Comparison of ENCODE assay signal across 8 mouse cellular contexts in genomic region chr1:184731091-184731640, GRCm38 (mm10). TPM values are rescaled to one million over a fixed set of nuclear protein-coding genes. Genes with fewer than 3 reads are reported as not detected.
DNase-seq lines count a peak whose midpoint lies in the region; ATAC-seq and TF ChIP-seq lines count a peak whose summit lies in the region.

No protein-coding gene starts in this region.

- 12% methylated on average over 18 of the region's 18 CpGs for WGBS in limb, embryonic 15.5 days
- 11% methylated on average over 18 of the region's 18 CpGs for WGBS in stomach, embryonic 16.5 days

- peak overlapping the region; percentile 85 for H3K4me2 ChIP-seq in limb, embryonic 15.5 days
- H3K4me2 ChIP-seq in stomach, embryonic 16.5 days (ENCODE audit: low read depth, low read length): peak overlapping the region; percentile 84

- H3K27me3 ChIP-seq in testis, adult 2 months (ENCODE audit: control insufficient read depth, insufficient read depth, low read length): peaks cover 16% of the 10 kb centered on the region
- H3K27me3 ChIP-seq in limb, embryonic 15.5 days: peaks cover 87% of the 10 kb centered on the region
- peaks cover 74% of the 10 kb centered on the region for H3K27me3 ChIP-seq in stomach, embryonic 16.5 days (ENCODE audit: control insufficient read depth, insufficient read depth, low read length)

- no peaks in the 10 kb centered on the region for H3K9me3 ChIP-seq in limb, embryonic 15.5 days
- no peaks in the 10 kb centered on the region for H3K9me3 ChIP-seq in stomach, embryonic 16.5 days (replicated peaks; ENCODE audit: control insufficient read depth, low read length)

- intact Hi-C loops in gastrocnemius, adult 2 months (cut with DNase I): loop anchor here (5.0 kb wide), 1 partner anchor 54 kb away; no protein-coding TSS in a partner anchor

- no peaks in the 10 kb centered on the region for H3K36me3 ChIP-seq in testis, adult 2 months (ENCODE audit: control insufficient read depth, insufficient read depth, low read length)
- no peaks in the 10 kb centered on the region for H3K36me3 ChIP-seq in limb, embryonic 15.5 days
- H3K36me3 ChIP-seq in stomach, embryonic 16.5 days (ENCODE audit: control insufficient read depth, insufficient read depth, low read length): no peaks in the 10 kb centered on the region

- peak overlapping the region; percentile 100 for H3K27ac ChIP-seq in gastrocnemius, adult 2 months
- H3K27ac ChIP-seq in testis, adult 2 months (ENCODE audit: control insufficient read depth, insufficient read depth, low read depth, low read length): no peak overlapping the region
- H3K27ac ChIP-seq in limb, embryonic 15.5 days: peak overlapping the region; percentile 89
- H3K27ac ChIP-seq in stomach, embryonic 16.5 days (ENCODE audit: low read length): peak overlapping the region; percentile 87

- TF ChIP-seq POLR2A in testis, adult 2 months (IDR thresholded peaks at IDR 0.05; ENCODE audit: control insufficient read depth, low read depth, low read length): no peak

- peaks cover 23% of the 10 kb centered on the region for H3K4me1 ChIP-seq in testis, adult 2 months (ENCODE audit: control insufficient read depth, insufficient read depth, low read length)
- peaks cover 45% of the 10 kb centered on the region for H3K4me1 ChIP-seq in limb, embryonic 15.5 days
- 0 out of 2 replicates have a peak, but pooled peaks cover 16% of the 10 kb centered on the region for H3K4me1 ChIP-seq in stomach, embryonic 16.5 days (ENCODE audit: control insufficient read depth, insufficient read depth, low read length)

- peak overlapping the region; percentile 55 for H3K9ac ChIP-seq in limb, embryonic 15.5 days
- H3K9ac ChIP-seq in stomach, embryonic 16.5 days (ENCODE audit: low read length): peak overlapping the region; percentile 78

- TF ChIP-seq CTCF in gastrocnemius, adult 2 months (IDR thresholded peaks at IDR 0.05): no peak
- no peak for TF ChIP-seq CTCF in testis, adult 2 months (IDR thresholded peaks at IDR 0.05; ENCODE audit: control insufficient read depth, insufficient read depth, insufficient replicate concordance, low read depth, low read length)

- ATAC-seq in limb, embryonic 15.5 days (ENCODE audit: insufficient number of reproducible peaks, low FRiP score, low TSS enrichment, low read depth): no peak
- no peak for ATAC-seq in stomach, embryonic 16.5 days (ENCODE audit: insufficient read depth, low FRiP score)

- DNase-seq in gastrocnemius, adult 2 months: no peak
- DNase-seq in gastrocnemius, postnatal 4 days (ENCODE audit: low spot score in 2 of 2): no peak
- no peak for DNase-seq in testis, postnatal 14 days (ENCODE audit: low spot score)
- no peak for DNase-seq in layer of hippocampus, postnatal 36 days
- DNase-seq in urinary bladder, adult 2 months (ENCODE audit: low spot score): no peak

- H3K4me3 ChIP-seq in gastrocnemius, adult 2 months: peak overlapping the region; percentile 79
- H3K4me3 ChIP-seq in testis, adult 2 months (ENCODE audit: control insufficient read depth, low read depth, low read length): peak overlapping the region; percentile 71
- H3K4me3 ChIP-seq in limb, embryonic 15.5 days: peak overlapping the region; percentile 62
- H3K4me3 ChIP-seq in stomach, embryonic 16.5 days (replicated peaks; ENCODE audit: low read length): peak overlapping the region; percentile 64

RNA-seq across cellular contexts. Expression of gene Hlx, which starts 1.3 kb away (rescaled TPM):
- total RNA-seq in gastrocnemius, adult 2 months (2021): 10 to 100 TPM in 1 of 2 experiments, 1 to 10 TPM in 1; 6.9 to 10.9 TPM
- total RNA-seq in gastrocnemius, postnatal 4 days (2021): 10 to 100 TPM; 22.5 to 27.7 TPM
- 0.28 and 0.51 TPM in 2 replicates for polyA plus RNA-seq in testis, adult 2 months (2012; rRNA removed)
- 21.6 and 24.2 TPM in 2 replicates for polyA plus RNA-seq in limb, embryonic 15.5 days (2015; fragmentation: Nextera tagmentation; extraction: Ambion mirVana)
- 6.6 and 8.3 TPM in 2 replicates for polyA plus RNA-seq in stomach, embryonic 16.5 days (2015; fragmentation: Nextera tagmentation; extraction: Ambion mirVana)
- under 1 TPM; 0.75 to 0.81 TPM for total RNA-seq in layer of hippocampus, postnatal 36 days (2021)
- polyA plus RNA-seq in urinary bladder, adult 2 months (2012; rRNA removed): 3.6 and 4.3 TPM in 2 replicates
